Mouse (Mus musculus): ENCODE results near the gene Tle6. TPM values are rescaled to one million over a fixed set of nuclear protein-coding genes. Genes with fewer than 3 reads are reported as not detected.

Tle6 gene
- total RNA-seq, 1 experiment: 22.0 TPM

DNA sequence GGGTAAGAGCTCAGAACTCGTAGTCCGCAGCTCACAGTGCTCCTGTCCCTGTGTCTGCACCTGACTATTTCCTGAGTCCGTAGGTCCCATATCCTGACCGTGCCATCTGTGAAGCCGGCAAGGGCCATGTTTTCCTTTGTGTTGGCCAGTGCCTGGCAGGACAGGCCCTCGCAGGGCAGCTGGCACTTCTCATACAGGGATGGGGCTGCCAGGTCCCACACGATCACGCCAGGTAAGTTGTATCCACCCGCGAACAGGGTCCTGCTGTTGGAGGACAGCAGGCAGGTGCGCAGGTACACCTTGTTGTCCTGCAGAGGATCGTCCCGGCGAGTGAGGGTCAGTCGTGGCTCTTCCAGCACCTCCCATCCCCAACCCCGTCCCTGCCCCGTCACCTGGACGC is 6.9 kb downstream of the Tle6 start:
- Histone ChIP-seq H3K9me3 (ENCODE audit: control insufficient read depth, insufficient read depth, low read depth, low read length) (no peaks in the 10 kb centered on the region), H3K4me3 (ENCODE audit: insufficient read depth in 1 of 2, low read depth in 1 of 2, low read length in 2 of 2, poor library complexity in 1 of 2, severe bottlenecking in 1 of 2) (0 out of 4 replicates have a peak overlapping the region, but pooled peaks of 1 of the 2 experiments have one; percentile 12), H3K4me1 (ENCODE audit: control insufficient read depth in 2 of 2, insufficient read depth in 2 of 2, low read length in 2 of 2, poor library complexity in 1 of 2) (peaks cover 16 to 40% of the 10 kb centered on the region in 2 experiments), H3K27ac (ENCODE audit: insufficient read depth, low read depth, low read length, poor library complexity, severe bottlenecking) (no peak overlapping the region), H3K9ac (ENCODE audit: insufficient read depth, low read depth, low read length, poor library complexity, severe bottlenecking) (no peak overlapping the region), H3K36me3 (ENCODE audit: control insufficient read depth, insufficient read depth, low read length, poor library complexity, severe bottlenecking) (no peaks in the 10 kb centered on the region)
- in situ Hi-C loops (cut with MboI; ENCODE audit: low sequenced_read_pairs in 2 of 2, unreplicated experiment in 2 of 2): no loop called here
- no peak for DNase-seq (ENCODE audit: low read depth, low spot score)
- TF ChIP-seq CHD2 (IDR thresholded peaks at IDR 0.05; ENCODE audit: low read depth, low read length) (no peak), ZC3H11A (IDR thresholded peaks at IDR 0.05; ENCODE audit: borderline replicate concordance, low read depth, low read length) (no peak), ZNF384 (IDR thresholded peaks at IDR 0.05; ENCODE audit: low read depth, low read length) (no peak), MAFK (IDR thresholded peaks at IDR 0.05; ENCODE audit: insufficient read depth, low read depth, low read length) (no peak), HCFC1 (IDR thresholded peaks at IDR 0.05; ENCODE audit: borderline replicate concordance, insufficient read depth, low read length) (no peak)

DNA sequence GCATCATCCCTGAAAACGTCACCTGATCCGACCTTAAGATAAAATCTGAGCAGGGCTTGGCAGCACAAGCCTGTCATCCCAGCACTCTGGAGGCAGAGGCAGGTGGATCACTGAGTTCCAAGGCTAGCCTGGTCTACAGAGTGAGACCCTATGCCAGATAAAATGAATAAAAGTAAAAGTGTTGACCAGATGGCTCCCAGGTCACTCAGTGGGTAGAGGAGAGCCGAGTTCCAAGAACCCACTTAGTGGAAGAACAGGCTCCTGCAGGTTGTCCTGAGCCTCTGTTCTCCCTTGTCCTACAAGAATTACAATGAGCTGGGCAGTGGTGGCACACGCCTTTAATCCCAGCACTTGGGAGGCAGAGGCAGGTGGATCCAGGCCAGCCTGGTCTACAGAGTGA is 7.7 kb downstream of the Tle6 start:
- H3K4me1 ChIP-seq (ENCODE audit: control insufficient read depth in 2 of 2, insufficient read depth in 2 of 2, low read length in 2 of 2, poor library complexity in 1 of 2): peaks cover 16 to 36% of the 10 kb centered on the region in 2 experiments
- no peak overlapping the region for H3K9ac ChIP-seq (ENCODE audit: insufficient read depth, low read depth, low read length, poor library complexity, severe bottlenecking)
- in situ Hi-C loops (cut with MboI; ENCODE audit: low sequenced_read_pairs in 2 of 2, unreplicated experiment in 2 of 2): no loop called here
- H3K4me3 ChIP-seq (ENCODE audit: insufficient read depth in 1 of 2, low read depth in 1 of 2, low read length in 2 of 2, poor library complexity in 1 of 2, severe bottlenecking in 1 of 2): no peak overlapping the region
- H3K36me3 ChIP-seq (ENCODE audit: control insufficient read depth, insufficient read depth, low read length, poor library complexity, severe bottlenecking): no peaks in the 10 kb centered on the region
- no peak for TF ChIP-seq ZC3H11A (IDR thresholded peaks at IDR 0.05; ENCODE audit: borderline replicate concordance, low read depth, low read length)
- no peak for TF ChIP-seq MAFK (IDR thresholded peaks at IDR 0.05; ENCODE audit: insufficient read depth, low read depth, low read length)
- TF ChIP-seq CHD2 (IDR thresholded peaks at IDR 0.05; ENCODE audit: low read depth, low read length): no peak
- TF ChIP-seq HCFC1 (IDR thresholded peaks at IDR 0.05; ENCODE audit: borderline replicate concordance, insufficient read depth, low read length): no peak
- TF ChIP-seq ZNF384 (IDR thresholded peaks at IDR 0.05; ENCODE audit: low read depth, low read length): no peak
- no peak overlapping the region for H3K27ac ChIP-seq (ENCODE audit: insufficient read depth, low read depth, low read length, poor library complexity, severe bottlenecking)
- DNase-seq (ENCODE audit: low read depth, low spot score): no peak
- H3K9me3 ChIP-seq (ENCODE audit: control insufficient read depth, insufficient read depth, low read depth, low read length): no peaks in the 10 kb centered on the region

DNA sequence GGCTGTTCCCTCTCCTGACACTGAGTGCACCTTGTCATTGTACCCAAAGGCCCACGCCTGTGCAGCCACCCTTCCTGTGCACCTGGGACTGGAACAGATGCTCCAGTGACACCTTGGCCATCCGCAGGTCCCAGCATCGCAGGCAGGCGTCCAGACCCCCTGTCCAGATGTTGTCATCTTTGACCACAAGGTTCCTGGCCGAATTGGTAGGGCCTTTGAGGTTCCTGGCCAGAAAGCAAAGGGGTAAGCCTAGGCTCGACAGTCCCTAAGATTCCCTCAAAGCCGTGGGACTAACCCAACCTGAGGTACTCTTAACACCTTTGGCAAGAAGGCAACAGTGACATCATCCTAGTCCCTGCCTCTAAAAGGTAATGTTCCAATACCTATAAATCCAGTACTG is 8.2 kb downstream of the Tle6 start:
- Histone ChIP-seq H3K9me3 (ENCODE audit: control insufficient read depth, insufficient read depth, low read depth, low read length) (no peaks in the 10 kb centered on the region), H3K9ac (ENCODE audit: insufficient read depth, low read depth, low read length, poor library complexity, severe bottlenecking) (no peak overlapping the region), H3K4me3 (ENCODE audit: insufficient read depth in 1 of 2, low read depth in 1 of 2, low read length in 2 of 2, poor library complexity in 1 of 2, severe bottlenecking in 1 of 2) (no peak overlapping the region), H3K27ac (ENCODE audit: insufficient read depth, low read depth, low read length, poor library complexity, severe bottlenecking) (no peak overlapping the region), H3K36me3 (ENCODE audit: control insufficient read depth, insufficient read depth, low read length, poor library complexity, severe bottlenecking) (no peaks in the 10 kb centered on the region), H3K4me1 (ENCODE audit: control insufficient read depth in 2 of 2, insufficient read depth in 2 of 2, low read length in 2 of 2, poor library complexity in 1 of 2) (peaks cover 13 to 35% of the 10 kb centered on the region in 2 experiments)
- in situ Hi-C loops (cut with MboI; ENCODE audit: low sequenced_read_pairs in 2 of 2, unreplicated experiment in 2 of 2): no loop called here
- no peak for TF ChIP-seq HCFC1 (IDR thresholded peaks at IDR 0.05; ENCODE audit: borderline replicate concordance, insufficient read depth, low read length)
- DNase-seq (ENCODE audit: low read depth, low spot score): no peak

DNA sequence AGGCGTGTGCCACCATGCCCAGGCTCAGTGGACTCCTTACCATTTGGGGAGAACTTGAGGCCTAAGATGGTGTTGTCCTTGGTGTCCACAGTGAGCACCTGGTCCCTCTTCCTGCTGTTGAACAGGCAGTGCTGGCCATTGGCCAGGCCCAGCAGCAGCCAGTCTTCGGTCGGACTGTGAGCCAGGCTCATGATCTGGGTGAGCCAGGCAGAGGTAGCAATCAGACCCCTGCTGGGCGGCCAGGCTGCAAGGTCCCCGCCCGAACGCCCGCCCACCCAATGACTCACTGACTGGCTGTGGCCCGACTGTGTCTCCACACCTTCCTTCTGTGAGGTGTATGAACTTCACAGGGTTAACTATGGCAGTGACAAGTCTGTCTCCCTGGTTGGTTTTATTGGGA is 9.0 kb downstream of the Tle6 start:
- peaks cover 13 to 31% of the 10 kb centered on the region in 2 experiments for H3K4me1 ChIP-seq (ENCODE audit: control insufficient read depth in 2 of 2, insufficient read depth in 2 of 2, low read length in 2 of 2, poor library complexity in 1 of 2)
- DNase-seq (ENCODE audit: low read depth, low spot score): no peak
- in situ Hi-C loops (cut with MboI; ENCODE audit: low sequenced_read_pairs in 2 of 2, unreplicated experiment in 2 of 2): no loop called here
- H3K9ac ChIP-seq (ENCODE audit: insufficient read depth, low read depth, low read length, poor library complexity, severe bottlenecking): no peak overlapping the region
- TF ChIP-seq MAFK (IDR thresholded peaks at IDR 0.05; ENCODE audit: insufficient read depth, low read depth, low read length): no peak
- no peaks in the 10 kb centered on the region for H3K9me3 ChIP-seq (ENCODE audit: control insufficient read depth, insufficient read depth, low read depth, low read length)
- H3K27ac ChIP-seq (ENCODE audit: insufficient read depth, low read depth, low read length, poor library complexity, severe bottlenecking): no peak overlapping the region
- no peak overlapping the region for H3K4me3 ChIP-seq (ENCODE audit: insufficient read depth in 1 of 2, low read depth in 1 of 2, low read length in 2 of 2, poor library complexity in 1 of 2, severe bottlenecking in 1 of 2)
- no peaks in the 10 kb centered on the region for H3K36me3 ChIP-seq (ENCODE audit: control insufficient read depth, insufficient read depth, low read length, poor library complexity, severe bottlenecking)

DNA sequence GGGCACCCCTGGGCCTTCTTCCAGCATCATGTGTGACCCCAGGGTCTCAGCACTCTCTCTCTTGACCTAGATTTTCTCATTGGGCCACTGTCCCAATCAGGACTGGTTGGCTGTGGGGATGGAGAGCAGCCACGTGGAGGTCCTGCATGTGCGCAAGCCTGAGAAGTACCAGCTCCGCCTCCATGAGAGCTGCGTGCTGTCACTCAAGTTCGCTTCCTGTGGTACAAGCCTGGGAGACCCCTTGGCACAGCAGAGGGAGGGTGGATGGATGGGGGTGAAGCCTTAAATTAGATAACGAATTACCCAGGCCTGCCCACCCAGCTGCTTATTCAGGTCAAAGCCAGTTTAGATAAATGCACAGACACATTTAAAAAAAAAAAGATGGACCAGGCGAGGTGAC is 12.1 kb downstream of the Tle6 start:
- H3K4me1 ChIP-seq (ENCODE audit: control insufficient read depth in 2 of 2, insufficient read depth in 2 of 2, low read length in 2 of 2, poor library complexity in 1 of 2): peaks cover 2 to 13% of the 10 kb centered on the region in 2 experiments; a peak in 2 of 4 replicates
- no peak for DNase-seq (ENCODE audit: low read depth, low spot score)
- H3K9me3 ChIP-seq (ENCODE audit: control insufficient read depth, insufficient read depth, low read depth, low read length): no peaks in the 10 kb centered on the region
- no peak overlapping the region for H3K27ac ChIP-seq (ENCODE audit: insufficient read depth, low read depth, low read length, poor library complexity, severe bottlenecking)
- no peak overlapping the region for H3K4me3 ChIP-seq (ENCODE audit: insufficient read depth in 1 of 2, low read depth in 1 of 2, low read length in 2 of 2, poor library complexity in 1 of 2, severe bottlenecking in 1 of 2)
- H3K9ac ChIP-seq (ENCODE audit: insufficient read depth, low read depth, low read length, poor library complexity, severe bottlenecking): no peak overlapping the region
- in situ Hi-C loops (cut with MboI; ENCODE audit: low sequenced_read_pairs in 2 of 2, unreplicated experiment in 2 of 2): no loop called here
- no peaks in the 10 kb centered on the region for H3K36me3 ChIP-seq (ENCODE audit: control insufficient read depth, insufficient read depth, low read length, poor library complexity, severe bottlenecking)
- TF ChIP-seq CHD2 (IDR thresholded peaks at IDR 0.05; ENCODE audit: low read depth, low read length) (no peak), ZNF384 (IDR thresholded peaks at IDR 0.05; ENCODE audit: low read depth, low read length) (no peak)
